Mouse (Mus musculus): Measurements from ENCODE around the gene H2al1k.
"Not testable (repeated sequence)": the region's sequence is repeated elsewhere in the genome, so short reads cannot be mapped to it uniquely, and the experiment has no call there.

H2al1k gene

GRCm38 (mm10) chrX:9350327-9350726 lies at the start of gene H2al1k:
Gene H2al1k, plus strand, starts transcription at chrX:9350627.
- DNase-seq: not testable (repeated sequence)

GRCm38 (mm10) chrX:9302791-9303190 lies 47.6 kb upstream of the H2al1k start:
- DNase-seq: no peak

DNA sequence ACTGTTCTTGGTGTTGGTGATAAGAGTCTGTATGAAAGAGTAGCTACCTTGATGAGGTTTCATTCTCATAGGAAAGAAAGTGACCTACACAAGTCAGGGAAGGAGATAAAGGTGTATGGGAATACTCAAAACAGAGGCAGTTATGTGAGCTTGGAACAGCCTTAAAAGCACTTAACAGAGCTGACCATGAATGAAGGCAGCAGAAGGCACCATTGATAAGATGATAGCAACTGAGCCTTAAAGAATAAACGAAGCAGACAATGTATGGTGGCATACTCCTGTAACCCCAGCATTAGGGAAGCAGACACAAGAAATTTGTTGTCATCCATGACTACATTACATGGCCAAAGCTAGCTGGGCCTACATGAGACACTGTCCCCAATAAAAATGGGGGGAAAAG lies 47.0 kb upstream of the H2al1k start:
- DNase-seq: no peak

- DNase-seq: not testable (repeated sequence)
These were observed 34.0 kb upstream of the H2al1k start for GRCm38 (mm10) chrX:9316457-9316856.

DNA sequence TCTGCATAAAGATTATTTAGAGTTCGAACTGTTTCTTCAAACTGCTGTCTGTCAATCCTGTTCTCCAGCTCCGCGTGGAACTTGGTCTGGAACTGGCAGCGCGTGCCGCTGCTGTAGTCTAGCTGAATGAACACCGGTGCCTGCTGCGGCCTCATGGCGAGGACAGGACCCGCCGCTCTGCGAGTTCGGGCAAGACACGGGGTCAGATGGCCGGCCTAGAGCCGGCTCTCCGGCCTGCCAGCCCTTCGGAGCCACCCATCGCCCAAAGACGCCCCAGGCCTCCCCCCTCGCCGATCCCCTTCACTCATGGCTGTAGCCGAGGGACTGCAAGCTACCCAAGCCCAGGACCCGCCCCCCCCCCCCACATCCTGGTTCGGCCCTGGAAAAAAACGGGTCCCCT lies 22.5 kb upstream of the H2al1k start:
- not testable (repeated sequence) for DNase-seq

DNA sequence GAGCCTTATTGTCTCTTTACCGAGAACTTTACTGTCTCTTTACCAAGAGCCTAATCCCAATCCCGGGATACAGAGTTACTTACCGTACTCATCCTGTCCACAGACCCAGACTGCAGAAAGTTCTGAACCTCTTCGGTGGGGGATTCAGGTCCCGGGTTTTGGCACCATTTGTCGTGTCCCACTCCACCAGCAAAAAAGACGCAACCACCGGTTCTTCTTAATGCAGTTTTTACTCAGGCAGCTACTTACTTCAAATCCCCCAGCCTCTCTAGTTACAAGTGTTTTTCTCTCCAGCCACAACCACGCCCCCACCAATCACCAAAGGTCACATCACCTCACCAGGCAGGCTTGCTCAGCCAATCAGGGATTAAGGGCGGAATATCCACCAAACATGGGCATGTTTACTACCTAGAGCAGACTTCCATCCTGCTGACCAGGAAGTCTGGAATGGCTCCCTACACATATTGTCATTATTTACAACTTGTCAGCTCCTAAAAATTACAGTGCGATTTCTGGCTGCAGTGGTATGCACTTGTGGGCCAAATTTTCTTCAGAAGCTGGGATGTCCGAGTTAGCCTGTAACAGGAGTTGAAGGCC lies 18.0 kb upstream of the H2al1k start:
- DNase-seq: peak; percentile 10

- peak; percentile 77 for DNase-seq
These were observed 17.4 kb upstream of the H2al1k start for GRCm38 (mm10) chrX:9333035-9333434.

DNA sequence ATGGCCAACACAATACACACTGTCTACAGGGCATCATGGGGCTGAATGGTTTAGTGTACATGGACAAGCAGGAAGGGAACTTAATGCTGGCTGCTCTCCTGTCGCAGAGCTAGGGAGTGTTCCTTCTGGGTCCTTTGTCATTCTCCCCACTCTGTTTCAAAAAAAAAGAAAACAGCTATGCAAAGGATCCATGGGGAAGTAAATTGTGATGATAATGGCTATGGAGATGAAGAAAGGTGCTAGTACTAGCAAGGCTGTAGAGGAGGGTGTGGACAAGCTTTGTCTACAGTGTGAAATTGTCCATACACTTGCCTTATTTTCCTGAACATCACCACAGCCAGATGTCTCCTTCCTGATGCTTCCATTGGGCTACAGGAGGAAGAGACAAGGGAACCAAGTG lies 15.4 kb upstream of the H2al1k start:
- not testable (repeated sequence) for DNase-seq

GRCm38 (mm10) chrX:9374012-9374411 lies 23.6 kb downstream of the H2al1k start:
- peak; percentile 3 for DNase-seq

GRCm38 (mm10) chrX:9375927-9376326 lies 25.5 kb downstream of the H2al1k start:
- not testable (repeated sequence) for DNase-seq

Measured in lung, postnatal 36 days (tissue).